Mouse (Mus musculus): Measurements from ENCODE around the gene Afp.

Afp gene

DNA sequence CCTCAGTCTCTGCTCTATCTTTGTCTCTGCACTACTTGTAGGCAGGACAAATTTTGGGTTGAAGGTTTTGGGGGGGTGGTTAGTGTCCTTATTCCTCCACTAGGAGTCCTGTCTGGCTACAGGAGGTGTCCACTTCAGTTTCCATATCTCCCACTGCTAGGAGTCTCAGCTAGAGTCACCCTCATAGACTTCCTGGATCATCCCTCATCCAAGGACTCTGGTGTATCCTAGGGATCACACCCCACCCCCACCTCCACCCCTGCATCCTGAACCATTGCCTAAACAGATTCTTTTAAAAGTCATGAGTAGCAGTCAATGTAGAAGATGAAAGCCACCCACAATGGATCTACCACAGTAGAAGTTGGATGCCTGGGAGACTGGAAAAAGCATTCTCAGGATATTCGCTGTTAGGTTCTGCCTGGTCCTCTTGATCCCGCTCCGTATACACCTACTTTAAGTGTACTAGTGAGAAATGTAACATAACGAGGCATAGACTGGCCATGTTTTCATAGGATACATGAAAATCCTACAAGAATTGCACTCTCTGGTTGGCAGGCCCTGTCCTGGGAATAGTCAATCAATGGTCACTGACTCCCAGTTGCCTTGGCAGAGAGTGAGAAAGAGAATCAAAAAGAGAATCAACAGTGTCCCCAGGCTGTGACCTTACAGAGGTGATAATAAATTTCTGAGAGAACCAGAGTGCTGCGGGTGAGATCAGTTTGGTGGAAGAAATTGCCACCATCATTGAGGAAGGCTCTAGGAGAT is 19.5 kb downstream of the Afp start:
- no peak for DNase-seq

DNA sequence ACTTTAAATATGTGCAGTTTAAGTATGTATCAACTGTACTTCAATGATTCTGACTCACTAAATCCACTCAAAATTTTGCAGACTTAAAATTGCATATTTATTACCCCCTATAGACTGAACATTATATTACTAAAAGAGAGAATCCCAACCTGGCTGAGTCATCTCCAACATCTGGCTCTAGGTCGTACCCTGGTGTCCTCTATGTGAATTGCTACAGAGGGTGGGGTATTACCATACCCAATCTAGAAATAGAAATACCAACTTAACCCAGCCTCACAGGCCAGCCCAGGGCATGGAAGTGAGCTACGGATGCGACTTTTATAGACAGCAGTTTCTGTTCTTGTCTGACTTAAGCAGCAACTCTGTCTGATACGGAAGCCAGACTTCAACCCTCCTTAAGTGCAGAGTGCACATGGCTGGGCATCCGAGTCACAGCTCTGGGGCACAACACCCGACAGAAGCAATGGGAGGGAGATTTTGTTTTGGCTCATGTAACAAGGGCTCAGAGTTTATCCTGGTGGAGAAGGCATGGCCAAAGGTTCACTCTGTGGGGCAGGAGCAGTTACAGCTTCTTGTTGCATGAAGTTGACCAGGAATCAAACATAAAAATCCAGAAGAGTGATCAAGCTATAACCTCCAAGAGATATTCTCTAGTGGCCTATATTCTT is 21.9 kb downstream of the Afp start:
- DNase-seq, result no peak

DNA sequence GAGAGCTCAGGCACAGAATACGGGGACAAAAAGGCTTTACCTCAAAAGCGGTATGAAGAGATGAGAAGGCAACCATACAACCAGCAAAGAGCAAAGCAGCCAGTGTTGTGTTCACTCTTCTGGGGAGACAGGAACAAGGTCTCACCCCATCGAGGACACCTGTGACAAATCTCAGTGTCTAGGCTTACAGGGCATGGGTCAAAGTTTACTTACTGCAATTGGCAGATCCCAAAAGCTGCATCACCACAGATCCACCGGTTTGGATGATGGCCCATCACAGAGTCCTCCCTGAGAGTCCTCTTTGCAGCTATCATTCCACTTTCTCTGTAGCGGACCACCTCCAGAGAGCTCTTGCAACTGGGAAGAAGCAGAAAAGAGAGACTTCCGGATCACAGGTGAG is 25.0 kb downstream of the Afp start:
- DNase-seq, result no peak

DNA sequence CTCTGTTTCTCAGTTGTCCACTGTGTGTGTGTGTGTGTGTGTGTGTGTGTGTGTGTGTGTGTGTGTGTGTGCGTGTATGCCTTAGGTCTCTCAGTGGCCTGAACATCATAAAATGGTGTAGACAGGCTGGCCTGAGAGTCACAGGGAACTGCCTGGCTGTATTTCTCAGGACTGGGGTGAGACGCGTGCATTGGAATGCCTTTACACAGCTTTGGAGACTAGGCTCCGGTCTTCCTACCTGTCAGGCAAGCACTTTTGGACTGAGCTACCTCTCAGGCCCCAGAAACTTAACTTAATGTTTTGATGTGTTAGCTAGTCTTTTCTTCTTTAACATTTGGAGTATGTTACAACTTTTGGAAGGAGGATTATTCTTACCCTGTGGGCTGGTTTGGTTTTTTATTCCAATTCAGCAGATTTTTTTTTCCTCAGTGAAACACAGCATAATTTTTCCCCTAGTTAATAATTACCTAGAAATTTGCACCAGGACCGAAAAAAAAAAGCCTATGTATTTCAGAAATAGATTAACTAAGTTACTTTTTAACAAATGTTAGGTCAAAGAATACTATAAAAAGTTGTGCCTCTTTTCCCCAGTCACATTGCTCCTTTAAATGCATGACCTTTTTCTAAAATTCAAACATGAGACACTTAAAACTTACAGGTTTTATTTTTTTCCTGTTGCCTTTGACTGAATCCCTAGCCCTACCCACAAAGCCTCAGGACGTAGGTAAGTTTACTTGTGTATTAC is 28.0 kb downstream of the Afp start, which contains the start of gene Afm:
Afm (plus strand) TSS at position 577 of the 745 bp plus-strand sequence.
- no peak for DNase-seq

DNA sequence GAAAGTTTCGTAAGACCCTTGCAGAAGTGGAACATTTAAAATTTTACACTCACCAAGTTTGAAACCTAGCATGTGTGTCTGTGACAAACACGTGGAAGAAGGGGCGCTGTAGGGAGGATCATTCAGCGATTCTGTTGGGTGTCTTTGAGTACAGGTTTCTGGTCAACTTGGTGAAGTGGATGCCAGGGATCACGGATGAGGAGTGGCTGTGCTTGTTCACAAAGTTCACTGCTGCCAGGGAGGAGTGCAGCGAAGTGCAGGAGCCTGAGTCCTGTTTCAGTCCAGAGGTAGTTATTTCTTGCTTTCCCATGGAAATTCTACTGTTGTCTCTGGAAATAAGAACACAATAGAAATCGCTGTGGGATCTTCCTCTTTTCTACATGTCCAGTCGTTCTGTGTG is 60.7 kb downstream of the Afp start:
- DNase-seq, result no peak

DNA sequence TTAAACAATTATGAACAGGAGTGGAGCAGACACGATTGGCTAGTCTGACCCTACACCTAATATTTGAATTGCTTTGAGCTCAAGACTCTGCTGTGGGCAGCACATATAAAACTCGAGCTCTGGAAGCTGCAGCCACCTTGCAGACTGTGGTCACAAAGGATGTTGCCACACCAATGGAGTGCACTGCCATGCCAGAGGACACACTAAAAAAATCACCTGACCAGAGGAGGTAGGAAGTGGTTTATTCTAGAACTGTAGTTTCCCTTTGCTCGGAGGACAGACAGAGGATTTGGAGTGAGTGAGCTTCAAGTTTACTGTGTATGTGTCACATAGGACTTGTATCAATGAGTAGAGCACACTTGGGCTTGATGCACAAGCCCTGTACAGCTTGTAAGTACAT is 65.5 kb downstream of the Afp start:
- DNase-seq, result no peak

All from cerebellum, adult 11 months (tissue).